Mouse (Mus musculus) megakaryocyte progenitor cell, adult 5-6 weeks (primary cell): Measurements from ENCODE around the gene Fancc. TPM values are rescaled to one million over a fixed set of nuclear protein-coding genes. Genes with fewer than 3 reads are reported as not detected.
"Not testable (repeated sequence)": the region's sequence is repeated elsewhere in the genome, so short reads cannot be mapped to it uniquely, and the experiment has no call there.

Experiments used
- ATAC-seq: replicated peaks from 2 replicates; pipeline ENCODE4 v1.8.0; 2016; ENCODE audit warnings: mild to moderate bottlenecking, moderate TSS enrichment, inconsistent platforms; ENCODE audit not compliant: poor library complexity
- total RNA-seq, 2 experiments: library from RNA; stranded (forward) in 1 of 2; stranded (reverse) in 1 of 2; fragments of 157-497, 149-512 nt in 1 of 2; fragments of 200-1000 nt in 1 of 2; gene quantifications; 2 replicates each; pipeline versions ENCODE4 v1.2.3 to v1.2.4; 2015 to 2017

Gene Fancc
- total RNA-seq, 2 experiments from 2014 or later = 11.6 to 16.7 TPM

DNA sequence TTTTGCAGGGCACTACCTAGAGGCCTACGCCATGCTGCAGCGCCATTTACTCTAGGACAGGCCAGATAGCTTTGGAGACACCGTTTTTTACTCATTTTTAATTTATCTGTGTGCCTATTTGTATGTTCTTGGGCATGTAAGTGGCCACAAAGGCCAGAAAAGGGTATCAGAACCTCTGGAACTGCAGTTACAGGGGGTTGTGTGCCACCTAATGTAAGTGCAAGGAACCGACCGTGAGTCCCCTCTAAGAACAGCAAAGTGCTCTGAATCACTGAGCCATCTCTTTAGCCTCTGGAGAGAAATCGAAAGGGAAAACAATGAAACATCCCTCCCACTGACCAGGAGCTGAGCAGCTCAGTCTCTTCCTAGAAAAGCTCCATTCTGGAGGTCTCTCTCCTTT lies 174.3 kb downstream of the Fancc start:
- no peak for ATAC-seq

- no peak for ATAC-seq
Measured at GRCm38 (mm10) chr13:63321689-63322088, 175.4 kb downstream of the Fancc start.

DNA sequence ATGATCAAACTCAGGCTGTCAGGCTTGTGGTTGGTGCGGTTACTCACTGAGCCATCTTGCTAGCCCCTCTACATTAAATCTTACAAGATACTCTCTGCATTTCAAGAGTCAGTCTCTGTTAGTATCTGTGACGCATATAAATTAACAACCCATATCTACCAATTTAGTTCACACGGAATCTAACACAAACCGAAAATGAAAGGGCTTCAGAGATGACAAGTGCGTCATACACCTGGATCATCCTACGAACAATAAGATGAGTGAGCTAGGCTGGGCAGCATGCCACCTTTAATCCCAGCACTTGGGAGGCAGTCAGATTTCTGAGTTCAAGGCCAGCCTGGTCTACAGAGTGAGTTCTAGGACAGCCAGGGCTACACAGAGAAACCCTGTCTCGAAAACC lies 177.3 kb downstream of the Fancc start:
- no peak for ATAC-seq

DNA sequence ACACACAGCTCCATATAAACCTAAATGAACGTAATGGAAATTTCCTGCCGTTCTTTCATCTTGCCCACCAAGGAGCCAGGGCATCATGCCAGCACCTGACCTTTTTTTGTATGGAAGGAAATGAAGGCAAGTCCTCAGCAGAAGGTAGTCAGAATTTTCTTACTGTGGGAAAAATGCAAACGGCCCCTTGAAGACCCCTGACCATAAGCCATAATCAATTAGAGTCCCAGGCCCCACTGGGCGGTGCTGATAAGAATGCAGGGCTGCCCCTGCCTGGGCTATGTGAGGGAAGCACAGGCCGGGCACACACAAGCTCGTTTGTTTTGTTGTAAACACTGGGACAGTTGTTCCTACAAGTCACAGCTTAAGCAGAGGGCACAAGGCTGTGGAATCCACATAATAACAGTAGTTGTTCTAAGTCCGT lies 179.4 kb downstream of the Fancc start:
- ATAC-seq = no peak

DNA sequence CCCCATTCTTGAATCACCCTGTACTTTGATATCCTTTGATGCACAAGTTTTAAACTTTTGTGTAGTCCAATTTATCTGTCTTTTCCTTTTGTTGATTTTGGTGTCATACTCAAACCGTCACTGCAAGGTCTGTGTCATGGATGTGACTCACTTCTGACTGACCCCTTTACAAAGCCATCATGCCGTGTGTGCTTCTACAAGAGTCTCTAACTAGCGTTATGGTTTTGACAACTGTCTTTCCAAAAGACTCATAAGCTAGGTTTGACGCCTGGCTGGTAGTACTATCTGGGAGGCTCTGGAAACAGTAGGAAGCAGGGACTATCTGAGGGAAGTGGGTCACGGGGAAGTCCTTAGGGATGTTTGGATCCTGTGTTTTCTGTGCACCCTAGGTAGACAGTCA lies 180.7 kb downstream of the Fancc start:
- no peak for ATAC-seq

GRCm38 (mm10) chr13:63315777-63316176 lies 181.3 kb downstream of the Fancc start:
- ATAC-seq = no peak

DNA sequence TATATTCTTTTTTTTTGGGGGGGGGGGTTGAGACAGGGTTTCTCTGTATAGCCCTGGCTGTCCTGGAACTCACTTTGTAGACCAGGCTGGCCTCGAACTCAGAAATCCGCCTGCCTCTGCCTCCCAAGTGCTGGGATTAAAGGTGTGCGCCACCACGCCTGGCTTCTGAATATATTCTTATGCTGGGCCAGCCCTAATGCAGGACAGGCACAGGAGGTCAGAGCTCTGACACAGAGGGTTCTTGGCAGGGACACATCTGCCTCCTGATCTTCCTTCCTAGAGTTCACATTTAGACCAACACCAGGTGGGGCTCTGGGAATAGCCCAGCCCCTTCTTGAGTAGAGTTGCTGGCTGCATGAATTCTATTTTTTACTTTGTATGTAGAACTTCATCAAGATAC lies 182.0 kb downstream of the Fancc start:
- ATAC-seq = not testable (repeated sequence)

- ATAC-seq = peak; percentile 49
Measured at GRCm38 (mm10) chr13:63314608-63314920, 182.5 kb downstream of the Fancc start.

DNA sequence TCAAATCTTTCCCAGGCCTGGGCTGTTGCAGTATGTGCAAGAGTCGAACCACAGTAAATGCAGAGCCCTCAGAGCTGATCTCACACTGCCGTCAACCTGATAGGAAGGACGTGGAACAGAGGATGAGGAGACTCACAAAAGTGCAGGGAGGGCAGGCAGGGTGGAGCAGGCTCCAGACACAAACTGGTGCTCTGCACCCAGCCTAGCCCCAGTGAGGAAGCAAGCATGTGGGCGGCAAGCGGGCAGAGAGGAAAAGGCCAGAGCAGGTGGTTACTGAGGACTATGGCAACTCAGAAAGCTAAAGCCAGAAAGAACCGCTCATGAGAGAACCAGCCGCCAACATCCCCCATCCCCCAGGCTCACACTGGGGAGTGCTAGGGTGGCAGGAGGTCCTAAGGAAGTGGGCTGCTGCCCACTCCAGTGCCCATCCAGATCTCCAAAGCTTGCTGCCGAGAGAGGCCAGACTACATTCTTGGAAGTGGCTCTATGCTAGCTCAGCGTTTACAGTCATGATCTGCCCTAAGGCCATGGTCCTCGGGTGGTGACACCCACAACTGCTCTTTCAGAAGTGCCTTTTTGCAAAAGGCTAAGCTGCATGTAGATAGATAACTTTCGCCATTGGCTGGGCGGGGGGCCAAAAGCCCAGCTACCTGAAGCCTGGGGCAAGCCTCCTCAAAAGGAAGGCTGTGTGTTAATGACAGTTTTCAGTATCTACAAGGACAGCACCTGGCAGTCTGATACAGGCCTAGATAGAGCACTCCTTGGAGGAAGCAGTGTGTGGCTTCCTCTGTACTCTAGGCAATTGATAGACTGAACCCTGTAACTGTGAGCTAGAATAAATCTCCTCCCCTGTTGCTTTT lies 183.1 kb downstream of the Fancc start:
- peak; percentile 48 for ATAC-seq

DNA sequence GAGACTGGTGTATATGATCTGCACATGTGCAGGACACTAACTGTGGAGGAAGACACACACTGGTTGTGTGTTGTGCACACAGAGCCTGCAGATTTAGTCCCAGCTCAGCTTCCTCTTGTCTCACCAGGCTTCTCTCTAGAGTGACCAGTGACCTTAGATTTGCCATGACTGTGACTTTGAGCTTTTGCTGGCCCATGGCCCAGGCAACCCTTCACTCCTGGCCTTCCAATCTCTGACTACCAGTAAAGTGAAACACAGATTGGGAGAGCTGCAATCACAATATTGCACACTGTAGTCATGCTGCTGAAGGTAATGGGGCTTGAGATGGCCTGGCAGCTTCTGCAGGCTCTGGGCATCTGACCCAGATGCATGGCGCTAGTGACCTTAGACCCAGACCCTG lies 183.8 kb downstream of the Fancc start:
- ATAC-seq = no peak

- ATAC-seq = no peak
Measured at GRCm38 (mm10) chr13:63311156-63311555, 185.9 kb downstream of the Fancc start.

- ATAC-seq = no peak
Measured at GRCm38 (mm10) chr13:63309563-63309962, 187.5 kb downstream of the Fancc start.

DNA sequence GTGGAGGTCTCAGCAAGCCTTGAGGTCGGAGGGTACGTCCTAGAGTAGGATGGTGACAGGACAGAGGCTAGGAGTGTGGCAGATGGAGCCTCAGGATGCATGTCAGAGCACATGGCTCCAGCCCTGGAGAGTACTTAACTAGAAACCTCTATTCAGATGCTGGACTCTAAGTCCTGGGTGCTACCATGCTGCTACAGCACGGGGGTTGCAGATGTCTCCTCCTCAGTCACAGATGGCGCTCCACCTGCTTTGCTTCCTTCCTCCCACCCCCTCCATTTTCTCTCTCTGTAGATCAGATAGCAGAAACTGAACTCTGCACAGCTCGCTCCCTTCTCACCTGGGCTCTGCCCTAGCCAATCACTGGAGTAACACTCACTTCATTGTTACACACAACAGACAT lies 190.3 kb downstream of the Fancc start:
- ATAC-seq = no peak

DNA sequence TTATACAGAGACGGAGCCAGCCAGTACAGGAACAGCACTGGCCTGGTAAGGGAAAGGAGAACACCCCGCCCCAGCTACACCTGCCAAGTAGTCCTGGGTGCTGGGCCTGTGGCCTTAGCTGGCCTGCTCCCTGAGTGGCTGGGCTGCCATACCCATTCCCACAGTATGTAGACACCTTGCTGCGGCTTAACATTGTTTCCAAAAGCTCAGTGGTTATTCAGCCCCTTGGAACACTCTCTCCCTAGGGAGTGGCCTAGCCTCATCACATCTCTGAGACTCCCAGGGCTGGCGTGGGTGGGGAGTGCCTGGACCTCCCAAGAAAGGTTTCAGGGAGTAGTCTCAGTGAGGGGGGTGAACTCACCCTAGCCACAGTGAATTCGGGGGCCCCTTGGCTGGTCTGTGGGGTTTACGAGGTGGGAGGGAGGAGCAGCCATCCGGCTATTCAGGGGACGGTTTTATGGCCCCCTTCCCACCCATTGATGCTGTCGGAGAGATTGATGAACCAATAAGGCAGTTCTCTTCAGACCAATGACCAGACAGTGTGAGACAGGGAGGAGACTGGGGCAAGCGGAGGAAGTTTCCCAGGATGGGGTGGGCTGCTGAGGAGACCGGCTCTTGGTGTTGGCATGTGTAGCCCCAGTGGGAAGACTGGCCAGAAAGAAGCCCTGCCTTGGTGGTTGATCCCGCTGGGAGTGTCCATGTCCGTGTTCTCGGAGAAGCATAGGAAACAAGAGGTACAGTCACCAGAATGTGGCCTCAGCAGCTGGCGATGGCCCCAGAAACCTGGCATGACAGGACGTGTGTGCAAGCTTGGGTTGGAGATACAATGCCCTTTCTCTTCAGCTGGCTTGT lies 191.7 kb downstream of the Fancc start:
- no peak for ATAC-seq

DNA sequence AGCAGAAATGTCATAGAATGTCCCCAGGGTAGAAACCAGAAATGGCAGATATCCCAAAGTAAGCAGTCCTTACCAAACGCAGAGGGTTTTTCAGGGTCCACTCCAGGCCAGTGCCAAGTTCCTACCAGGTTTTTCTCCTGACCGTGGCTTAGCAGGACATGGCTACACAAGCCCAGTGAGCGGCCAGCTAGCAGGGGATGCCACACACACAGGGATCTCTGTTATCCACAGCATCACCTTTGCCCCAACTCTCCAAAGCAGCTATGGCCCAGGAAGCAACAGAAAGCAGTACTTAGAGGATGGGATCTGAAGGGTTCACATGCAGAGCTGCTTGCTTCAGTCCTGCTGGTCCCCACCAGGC lies 192.3 kb downstream of the Fancc start:
- no peak for ATAC-seq

GRCm38 (mm10) chr13:63304124-63304792 lies 192.8 kb downstream of the Fancc start:
- ATAC-seq = no peak

- no peak for ATAC-seq
Measured at GRCm38 (mm10) chr13:63302381-63302780, 194.7 kb downstream of the Fancc start.

GRCm38 (mm10) chr13:63301764-63302209 lies 195.3 kb downstream of the Fancc start:
- 0 out of 2 replicates have a peak, but pooled peaks have one; percentile 20 for ATAC-seq

GRCm38 (mm10) chr13:63300929-63301328 lies 196.1 kb downstream of the Fancc start:
- ATAC-seq = no peak

GRCm38 (mm10) chr13:63298931-63299330 lies 198.1 kb downstream of the Fancc start:
- ATAC-seq = no peak

DNA sequence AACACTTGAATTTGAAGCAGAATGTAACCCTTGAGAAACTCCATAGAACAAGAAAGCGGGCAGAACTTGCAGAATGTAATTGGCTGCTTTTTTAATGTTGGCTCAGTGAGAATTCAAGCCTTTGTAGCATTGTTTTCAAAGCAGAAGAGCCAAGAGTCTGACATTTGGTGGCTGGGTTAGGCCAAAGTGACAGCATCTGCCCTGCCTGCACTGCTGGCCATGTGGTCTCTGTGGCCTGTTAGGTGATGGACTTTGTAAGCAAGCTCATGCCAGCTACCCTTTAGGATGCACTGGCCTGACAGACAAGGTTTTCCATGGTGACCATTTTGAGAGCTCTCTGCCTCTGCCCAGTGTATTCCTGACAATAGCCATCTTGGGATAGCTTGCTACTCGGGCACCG lies 199.1 kb downstream of the Fancc start:
- ATAC-seq = no peak

- ATAC-seq = no peak
Measured at GRCm38 (mm10) chr13:63297003-63297402, 200.1 kb downstream of the Fancc start.
